Mouse (Mus musculus) liver, embryonic 13.5 days (tissue): ENCODE data around the gene Hgfac. TPM values are rescaled to one million over a fixed set of nuclear protein-coding genes. Genes with fewer than 3 reads are reported as not detected.

Source experiments
- ATAC-seq: fragments of 200-750 bp; cut with Nextera tagmentation; 2 replicates; pipeline ENCODE4 v1.8.0; 2017; ENCODE audit warnings: low read depth, mild to moderate bottlenecking, moderate number of reproducible peaks, moderate library complexity
- DNase-seq: peaks from one replicate; pipeline ENCODE4 v3.0.0; 2022
- H3K27ac ChIP-seq: fragments of 300-500 bp; sonication (generic); 2 replicates; pipeline ENCODE4 v1.5.1; 2015; ENCODE audit warnings: moderate library complexity, mild to moderate bottlenecking, inconsistent platforms
- H3K27me3 ChIP-seq: fragments of 300-500 bp; sonication (generic); 2 replicates; pipeline ENCODE4 v1.6.1; 2015; ENCODE audit warnings: mild to moderate bottlenecking, inconsistent platforms
- H3K36me3 ChIP-seq: fragments of 300-500 bp; sonication (generic); 2 replicates; pipeline ENCODE4 v1.6.1; 2015; ENCODE audit warnings: mild to moderate bottlenecking, inconsistent platforms
- H3K4me1 ChIP-seq: fragments of 300-500 bp; sonication (generic); replicated peaks from 2 replicates; pipeline ENCODE4 v1.6.1; 2015; ENCODE audit warnings: inconsistent platforms
- H3K4me2 ChIP-seq: fragments of 300-500 bp; sonication (generic); 2 replicates; pipeline ENCODE4 v1.6.1; 2015; ENCODE audit warnings: inconsistent platforms, mild to moderate bottlenecking, moderate library complexity
- H3K4me3 ChIP-seq: fragments of 300-500 bp; sonication (generic); replicated peaks from 2 replicates; pipeline ENCODE4 v1.5.1; 2015; ENCODE audit warnings: mild to moderate bottlenecking, inconsistent platforms
- H3K9ac ChIP-seq: fragments of 300-500 bp; sonication (generic); 2 replicates; pipeline ENCODE4 v1.6.1; 2015; ENCODE audit warnings: mild to moderate bottlenecking, inconsistent platforms
- H3K9me3 ChIP-seq: fragments of 300-500 bp; sonication (generic); replicated peaks from 2 replicates; pipeline ENCODE4 v1.6.1; 2016; ENCODE audit warnings: inconsistent platforms
- WGBS: fragments of 180-500 bp; shearing (Covaris S2); methylation state at CpG from one replicate; pipeline ENCODE4 v1.1.7; 2015; ENCODE audit not compliant: insufficient replicate concordance; 5-methylcytosine and 5-hydroxymethylcytosine counted together
- polyA plus RNA-seq: library from polyadenylated mRNA; unstranded; fragments of >200 nt; fragmentation: Nextera tagmentation; extraction: Ambion mirVana; gene quantifications from 2 replicates; pipeline ENCODE4 v1.2.1, GENCODE M21; 2015

Gene Hgfac
- polyA plus RNA-seq, 1 experiment from 2014 or later = 51.6 TPM

DNA sequence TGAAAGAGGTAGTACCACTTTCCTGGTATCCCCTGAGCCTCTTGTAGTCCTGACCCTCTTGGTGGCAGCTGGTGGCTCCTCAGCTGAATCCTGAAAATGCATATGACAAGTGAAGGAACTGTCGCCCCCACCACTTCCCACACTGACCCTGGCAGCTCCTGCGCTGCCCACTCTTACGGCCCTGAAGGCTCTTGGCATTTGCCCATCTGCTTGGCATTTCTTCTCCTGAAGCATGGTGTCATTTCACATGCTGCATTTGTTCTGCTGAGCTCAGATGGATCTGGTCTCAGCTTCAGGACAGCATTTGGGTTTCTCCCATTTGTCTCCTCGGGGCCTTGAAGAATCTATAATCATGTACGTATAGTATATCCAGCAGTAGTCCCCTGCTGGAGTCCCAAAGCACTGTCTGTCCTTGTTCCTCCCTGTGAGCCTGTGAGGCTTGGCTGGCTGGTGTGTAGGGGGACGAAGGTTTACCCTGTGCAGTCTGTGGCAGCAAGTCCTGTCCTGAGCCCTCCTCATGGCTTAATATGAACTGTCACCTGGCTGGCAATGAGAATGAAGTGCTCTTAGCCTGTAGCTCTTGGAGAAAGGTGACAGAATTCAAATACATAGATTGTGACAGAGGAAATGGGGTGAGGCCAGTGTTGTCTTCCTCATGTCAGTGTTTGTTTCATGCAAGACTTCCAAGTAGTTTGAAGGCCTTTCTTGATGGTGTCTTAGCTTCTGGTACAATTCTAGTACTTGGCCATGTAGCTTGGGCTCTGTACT is 30.0 kb upstream of the Hgfac start:
- Histone ChIP-seq H3K4me3 (no peak overlapping the region), H3K27ac (no peak overlapping the region), H3K4me1 (peaks cover 33% of the 10 kb centered on the region), H3K4me2 (no peak overlapping the region), H3K9ac (no peak overlapping the region), H3K9me3 (no peaks in the 10 kb centered on the region), H3K36me3 (peaks cover 63% of the 10 kb centered on the region), H3K27me3 (no peaks in the 10 kb centered on the region)
- no peak for DNase-seq
- 86% methylated on average over 6 of the region's 6 CpGs for WGBS
- no peak for ATAC-seq

DNA sequence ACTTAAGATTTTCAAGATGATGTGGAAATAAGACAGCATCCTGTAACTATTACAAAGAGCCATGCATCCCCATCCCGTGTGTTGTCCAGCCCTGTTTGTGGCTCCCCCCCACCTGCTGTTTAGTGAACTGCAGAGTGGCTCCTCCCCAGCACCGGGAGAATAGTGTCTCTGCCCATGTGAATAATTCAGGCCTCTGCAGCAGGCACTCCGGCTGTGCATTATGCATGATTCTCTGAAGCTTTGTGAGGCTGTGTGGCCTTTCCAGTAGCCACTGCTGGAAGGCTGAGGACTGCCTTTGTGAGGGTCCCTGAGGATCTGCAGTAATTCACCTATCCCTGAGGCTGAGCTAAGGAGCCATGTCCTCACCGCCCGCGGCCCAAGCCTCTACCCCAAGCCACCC is 27.3 kb upstream of the Hgfac start:
- peaks cover 28% of the 10 kb centered on the region for H3K4me1 ChIP-seq
- no peak overlapping the region for H3K9ac ChIP-seq
- ATAC-seq (no peak), DNase-seq (no peak)
- no peaks in the 10 kb centered on the region for H3K27me3 ChIP-seq
- 77% methylated on average over 6 of the region's 6 CpGs for WGBS
- H3K4me2 ChIP-seq = no peak overlapping the region
- H3K9me3 ChIP-seq = no peaks in the 10 kb centered on the region
- H3K36me3 ChIP-seq = peaks cover 52% of the 10 kb centered on the region
- no peak overlapping the region for H3K4me3 ChIP-seq
- no peak overlapping the region for H3K27ac ChIP-seq

DNA sequence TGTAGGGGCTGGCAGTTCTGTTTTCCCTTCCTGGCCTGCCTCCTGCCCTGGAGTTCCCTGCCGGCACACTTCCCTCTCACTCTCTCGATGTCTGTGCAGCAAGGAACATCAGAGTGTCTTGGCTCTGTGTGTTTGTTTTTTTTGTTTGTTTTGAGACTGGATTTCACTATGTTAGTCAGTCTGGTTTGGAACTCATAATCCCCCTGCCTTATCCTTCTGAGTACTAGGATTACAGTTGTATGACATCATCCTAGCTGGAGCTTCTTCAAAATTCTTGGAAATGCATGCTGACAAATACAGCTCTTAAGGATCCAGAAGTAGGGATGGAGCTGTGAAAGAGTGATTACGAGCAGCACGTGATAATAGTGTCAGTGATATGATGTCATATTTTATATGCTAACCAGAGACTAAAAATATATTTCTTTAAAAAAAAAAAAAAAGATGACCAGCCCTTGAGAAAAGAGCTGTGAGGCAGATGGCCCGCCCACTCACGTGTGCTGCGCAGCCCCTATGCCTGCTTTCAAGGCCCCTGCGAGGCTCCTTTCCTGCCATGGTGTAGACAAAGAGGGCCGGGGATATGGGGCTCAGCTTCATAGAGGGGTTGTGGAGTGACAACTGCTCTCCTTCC is 21.5 kb upstream of the Hgfac start:
- Histone ChIP-seq H3K9ac (no peak overlapping the region), H3K36me3 (peaks cover 68% of the 10 kb centered on the region), H3K9me3 (no peaks in the 10 kb centered on the region), H3K4me3 (no peak overlapping the region), H3K4me2 (no peak overlapping the region), H3K27ac (no peak overlapping the region), H3K27me3 (no peaks in the 10 kb centered on the region), H3K4me1 (peaks cover 6% of the 10 kb centered on the region; the same call in 1 of the 2 replicates)
- 78% methylated on average over 9 of the region's 9 CpGs for WGBS
- ATAC-seq = no peak
- DNase-seq = no peak

DNA sequence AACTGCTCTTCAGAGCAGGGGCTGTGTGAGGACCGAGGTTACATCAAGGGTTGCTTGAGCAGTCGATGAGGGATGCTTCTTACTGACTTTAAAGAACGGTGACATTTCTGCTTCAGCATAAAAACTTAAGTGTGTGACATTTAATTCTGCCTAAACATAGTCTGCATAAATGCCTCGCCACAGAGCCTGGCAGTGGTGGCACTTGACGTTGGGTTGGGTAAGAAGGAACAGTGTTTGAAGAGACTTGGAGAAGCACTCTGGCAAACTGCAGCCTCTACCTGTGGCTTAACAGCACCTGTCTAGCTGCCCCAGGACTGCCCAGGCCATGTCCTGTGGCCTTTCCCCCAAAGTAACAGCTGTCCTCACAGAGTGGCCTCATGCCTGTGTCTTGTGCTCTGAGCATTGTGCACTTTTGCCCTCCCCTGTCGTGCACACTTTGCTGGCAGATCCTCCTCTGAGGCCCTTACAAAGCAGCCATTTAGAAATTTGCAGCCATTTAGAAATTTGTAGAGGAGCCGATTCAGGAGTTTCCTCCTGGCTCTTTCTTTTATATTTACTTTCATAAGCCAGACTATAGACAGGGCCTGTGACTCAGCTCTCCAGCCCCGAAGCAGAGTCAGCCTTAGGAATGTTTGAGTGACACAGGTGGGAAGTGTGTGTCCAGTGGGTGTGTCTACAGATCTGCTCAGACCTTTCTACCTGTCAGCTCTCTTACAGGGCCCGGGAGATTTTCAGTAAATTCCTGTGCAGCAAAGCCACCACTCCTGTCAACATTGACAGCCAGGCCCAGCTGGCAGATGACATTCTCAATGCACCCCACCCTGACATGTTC is 20.7 kb upstream of the Hgfac start:
- H3K9me3 ChIP-seq = no peaks in the 10 kb centered on the region
- no peak for DNase-seq
- H3K27ac ChIP-seq = no peak overlapping the region
- H3K27me3 ChIP-seq = no peaks in the 10 kb centered on the region
- no peak overlapping the region for H3K4me2 ChIP-seq
- peaks cover 6% of the 10 kb centered on the region; the same call in 1 of the 2 replicates for H3K4me1 ChIP-seq
- no peak overlapping the region for H3K4me3 ChIP-seq
- WGBS = 79% methylated on average over 9 of the region's 9 CpGs
- H3K36me3 ChIP-seq = peaks cover 75% of the 10 kb centered on the region
- no peak overlapping the region for H3K9ac ChIP-seq
- no peak for ATAC-seq

DNA sequence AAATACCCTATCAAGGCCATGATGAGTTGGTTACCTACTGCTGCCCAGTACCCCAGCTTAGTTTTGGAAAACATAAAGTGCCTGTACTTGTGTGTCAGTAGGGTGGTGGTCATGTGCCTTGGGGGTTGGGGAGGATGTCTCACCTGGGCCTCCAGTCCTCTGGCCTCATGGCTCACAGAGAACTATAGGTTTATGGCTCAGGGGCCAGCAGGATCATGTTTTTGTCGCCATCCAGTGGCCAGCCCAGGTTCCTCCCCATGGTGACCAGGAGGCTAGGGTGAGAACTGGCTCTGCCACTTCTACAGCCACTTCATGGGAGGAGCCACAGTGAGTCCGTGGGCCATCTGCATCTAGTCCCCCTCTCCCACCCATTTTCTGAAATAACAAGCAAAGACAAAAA is 16.3 kb upstream of the Hgfac start:
- peaks cover 98% of the 10 kb centered on the region for H3K36me3 ChIP-seq
- DNase-seq (no peak), ATAC-seq (peak; percentile 42)
- 14% methylated on average over 2 of the region's 2 CpGs for WGBS
- H3K4me2 ChIP-seq = no peak overlapping the region
- H3K4me3 ChIP-seq = no peak overlapping the region
- H3K27me3 ChIP-seq = no peaks in the 10 kb centered on the region
- H3K9ac ChIP-seq = no peak overlapping the region
- H3K4me1 ChIP-seq = peaks cover 28% of the 10 kb centered on the region
- no peaks in the 10 kb centered on the region for H3K9me3 ChIP-seq
- no peak overlapping the region for H3K27ac ChIP-seq

DNA sequence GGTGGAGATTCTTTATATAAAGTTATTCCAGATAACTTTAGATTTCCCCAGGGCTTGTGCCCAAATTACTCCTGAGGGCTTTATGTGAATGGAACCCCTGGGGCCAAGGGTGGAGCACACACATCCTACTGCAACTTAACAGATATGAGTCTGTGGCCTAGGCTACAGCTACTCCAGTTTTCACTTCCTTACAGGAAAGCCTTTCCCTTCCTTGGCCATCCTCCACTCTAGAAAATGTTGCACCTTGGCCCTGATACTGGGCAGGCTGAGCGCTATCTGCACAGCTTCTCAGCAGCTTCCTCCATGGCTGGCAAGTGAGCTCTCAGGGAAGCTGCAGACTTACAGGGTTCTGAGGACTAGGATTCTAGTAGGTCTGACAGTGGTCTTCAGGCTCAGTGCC is 12.0 kb upstream of the Hgfac start:
- 70% methylated on average over 1 of the region's 1 CpGs for WGBS
- ATAC-seq = no peak
- Histone ChIP-seq H3K27ac (no peak overlapping the region), H3K4me1 (peaks cover 52% of the 10 kb centered on the region), H3K4me3 (no peak overlapping the region), H3K4me2 (no peak overlapping the region), H3K9me3 (no peaks in the 10 kb centered on the region), H3K27me3 (no peaks in the 10 kb centered on the region), H3K36me3 (peaks cover 98% of the 10 kb centered on the region), H3K9ac (no peak overlapping the region)
- DNase-seq = no peak

DNA sequence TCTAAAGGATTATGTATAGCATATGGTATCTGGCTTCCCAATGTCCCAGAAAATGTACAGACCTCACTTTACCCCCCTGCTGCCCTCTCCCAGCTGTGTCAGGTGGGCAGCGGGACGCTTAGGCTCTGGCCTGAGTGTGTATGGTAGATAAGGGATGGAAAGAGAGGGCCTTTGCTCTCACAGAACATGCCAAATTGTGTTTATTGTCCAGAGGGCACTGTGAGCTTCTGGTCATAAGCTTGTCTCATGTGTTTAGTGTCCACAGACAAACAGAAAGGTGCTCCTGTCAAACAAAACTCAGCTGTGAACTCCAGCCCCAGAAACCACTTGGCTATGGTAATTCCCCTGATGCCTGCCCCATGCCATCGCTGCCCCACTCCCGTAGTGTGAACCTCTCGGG is 11.6 kb upstream of the Hgfac start:
- peaks cover 97% of the 10 kb centered on the region for H3K36me3 ChIP-seq
- H3K4me1 ChIP-seq = peaks cover 57% of the 10 kb centered on the region
- H3K4me3 ChIP-seq = no peak overlapping the region
- H3K9me3 ChIP-seq = no peaks in the 10 kb centered on the region
- no peaks in the 10 kb centered on the region for H3K27me3 ChIP-seq
- H3K27ac ChIP-seq = no peak overlapping the region
- DNase-seq (no peak), ATAC-seq (no peak)
- H3K9ac ChIP-seq = no peak overlapping the region
- no peak overlapping the region for H3K4me2 ChIP-seq
- 84% methylated on average over 5 of the region's 5 CpGs for WGBS

DNA sequence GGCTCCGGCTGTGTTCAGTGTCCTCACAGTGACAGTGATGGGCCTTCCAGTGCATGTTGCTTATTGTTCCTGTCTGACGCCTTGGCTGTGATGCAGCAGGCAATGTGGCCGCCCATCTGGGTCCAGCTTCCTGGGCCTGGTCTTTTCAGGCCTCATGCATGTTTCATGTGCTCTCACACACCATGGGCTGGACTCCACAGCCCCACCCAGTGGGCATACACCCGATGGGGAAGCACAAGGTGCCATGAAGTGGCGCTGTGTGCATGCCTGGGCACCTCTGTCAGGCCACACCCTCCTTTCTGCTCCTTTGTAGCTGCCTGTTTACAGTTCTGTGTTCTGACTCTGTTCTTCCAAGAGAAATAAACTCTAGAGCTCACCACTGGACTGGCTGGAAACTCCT is 8.2 kb upstream of the Hgfac start:
- no peak for DNase-seq
- no peaks in the 10 kb centered on the region for H3K9me3 ChIP-seq
- peaks cover 79% of the 10 kb centered on the region for H3K4me1 ChIP-seq
- no peak overlapping the region for H3K9ac ChIP-seq
- H3K27me3 ChIP-seq = no peaks in the 10 kb centered on the region
- H3K4me3 ChIP-seq = no peak overlapping the region
- ATAC-seq = no peak
- WGBS = 65% methylated on average over 5 of the region's 5 CpGs
- no peak overlapping the region for H3K27ac ChIP-seq
- no peak overlapping the region for H3K4me2 ChIP-seq
- H3K36me3 ChIP-seq = peaks cover 64% of the 10 kb centered on the region

DNA sequence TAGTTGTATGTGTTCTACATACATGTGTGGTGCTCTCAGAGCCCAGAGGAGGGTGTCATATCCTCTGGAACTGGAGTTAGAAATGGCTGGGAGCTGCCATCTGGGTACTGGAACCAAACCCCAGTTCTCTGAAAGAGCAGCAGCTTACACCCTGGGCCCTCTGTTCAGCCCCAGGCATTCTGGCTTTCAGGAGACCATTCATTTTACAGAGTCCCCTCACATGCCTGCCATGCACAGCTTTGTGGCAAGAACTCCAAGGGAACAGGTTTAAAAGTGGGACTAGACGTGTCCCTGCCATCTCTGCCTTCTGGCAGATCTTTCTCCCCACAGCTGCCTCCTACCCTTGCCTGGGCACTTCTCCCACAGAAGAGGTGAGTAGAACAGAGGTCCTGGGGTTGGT is 7.7 kb upstream of the Hgfac start:
- no peak for DNase-seq
- Histone ChIP-seq H3K27me3 (no peaks in the 10 kb centered on the region; the same call in 1 of the 2 replicates), H3K4me3 (no peak overlapping the region), H3K36me3 (peaks cover 58% of the 10 kb centered on the region), H3K27ac (peak overlapping the region; percentile 50), H3K9me3 (no peaks in the 10 kb centered on the region), H3K9ac (peak overlapping the region; percentile 26; the same call in 1 of the 2 replicates), H3K4me2 (0 out of 2 replicates have a peak overlapping the region, but pooled peaks have one; percentile 8), H3K4me1 (peaks cover 77% of the 10 kb centered on the region)
- no peak for ATAC-seq
- WGBS = 55% methylated on average over 1 of the region's 1 CpGs

DNA sequence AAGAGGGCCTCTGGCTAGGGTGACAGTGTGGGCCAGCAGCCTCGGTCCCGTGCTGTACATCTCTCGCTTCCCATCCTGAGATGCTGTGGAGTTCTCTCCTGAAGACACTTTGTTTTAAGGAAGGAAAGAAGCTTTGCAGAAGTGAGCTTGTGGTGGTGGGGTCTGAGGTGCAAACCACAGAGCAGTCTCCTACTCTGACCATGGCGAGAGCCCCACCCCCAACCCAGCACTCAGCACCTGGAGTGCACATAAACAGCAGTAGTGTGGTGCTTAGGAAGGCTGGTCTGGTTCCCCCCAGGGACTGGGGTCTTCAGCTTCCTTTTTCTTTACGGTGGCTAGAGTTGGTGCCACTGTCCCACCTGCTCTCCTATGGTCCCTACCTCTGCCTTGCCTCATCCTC is 6.2 kb upstream of the Hgfac start:
- peak overlapping the region; percentile 44; the same call in 1 of the 2 replicates for H3K9ac ChIP-seq
- no peaks in the 10 kb centered on the region for H3K9me3 ChIP-seq
- H3K27ac ChIP-seq = peak overlapping the region; percentile 72
- WGBS = 36% methylated on average over 5 of the region's 5 CpGs
- no peak overlapping the region for H3K4me2 ChIP-seq
- H3K4me3 ChIP-seq = no peak overlapping the region
- peaks cover 43% of the 10 kb centered on the region for H3K36me3 ChIP-seq
- H3K4me1 ChIP-seq = peaks cover 69% of the 10 kb centered on the region
- DNase-seq = no peak
- no peak for ATAC-seq
- no peaks in the 10 kb centered on the region; the same call in 1 of the 2 replicates for H3K27me3 ChIP-seq

DNA sequence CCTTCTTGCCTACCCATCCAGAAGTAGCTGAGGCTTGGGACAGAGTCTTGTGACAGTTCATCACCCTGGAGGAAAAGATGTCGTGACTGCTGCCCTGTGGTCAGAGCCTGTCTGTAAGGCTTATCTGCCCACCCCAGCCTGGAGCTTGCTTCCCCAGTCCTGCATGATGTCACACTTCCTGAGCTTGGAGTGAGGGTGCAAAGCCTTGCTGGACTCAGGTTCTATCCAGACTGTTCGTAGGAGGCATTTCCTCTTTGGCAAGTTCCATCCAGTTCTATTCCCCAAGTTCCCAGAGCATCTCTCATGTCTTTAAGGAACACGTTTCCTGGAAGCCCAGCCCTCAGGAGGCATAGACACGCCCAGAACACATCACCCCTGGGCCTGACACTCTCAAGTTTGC is 5.5 kb upstream of the Hgfac start:
- peak; percentile 68 for ATAC-seq
- 12% methylated on average over 4 of the region's 4 CpGs for WGBS
- peak; percentile 69 for DNase-seq
- no peaks in the 10 kb centered on the region; the same call in 1 of the 2 replicates for H3K27me3 ChIP-seq
- H3K36me3 ChIP-seq = peaks cover 37% of the 10 kb centered on the region
- no peak overlapping the region for H3K4me3 ChIP-seq
- H3K9ac ChIP-seq = peak overlapping the region; percentile 44; the same call in 1 of the 2 replicates
- peaks cover 74% of the 10 kb centered on the region for H3K4me1 ChIP-seq
- no peaks in the 10 kb centered on the region for H3K9me3 ChIP-seq
- peak overlapping the region; percentile 72 for H3K27ac ChIP-seq
- no peak overlapping the region for H3K4me2 ChIP-seq
